Mouse (Mus musculus) small intestine, adult 2 months (tissue): Measurements from ENCODE around the gene Tpcn1. TPM values are rescaled to one million over a fixed set of nuclear protein-coding genes. Genes with fewer than 3 reads are reported as not detected.

Experiments used
- H3K27ac ChIP-seq: fragments of 200-500 bp; 2 replicates; pipeline ENCODE4 v1.5.1; 2012; ENCODE audit warnings: low read depth, low read length, control low read depth, inconsistent platforms; ENCODE audit not compliant: insufficient read depth
- H3K27me3 ChIP-seq: fragments of 200-500 bp; 2 replicates; pipeline ENCODE4 v1.6.1; 2012; ENCODE audit warnings: mild to moderate bottlenecking, moderate library complexity, low read length, inconsistent platforms; ENCODE audit not compliant: control insufficient read depth, insufficient read depth
- H3K36me3 ChIP-seq: fragments of 200-500 bp; 2 replicates; pipeline ENCODE4 v1.6.1; 2012; ENCODE audit warnings: mild to moderate bottlenecking, low read length, control low read depth, inconsistent platforms; ENCODE audit not compliant: control insufficient read depth, insufficient read depth
- H3K4me1 ChIP-seq: fragments of 200-500 bp; 2 replicates; pipeline ENCODE4 v1.6.1; 2012; ENCODE audit warnings: low read length, inconsistent platforms, mixed read lengths; ENCODE audit not compliant: control insufficient read depth, insufficient read depth, insufficient read length
- H3K4me3 ChIP-seq: fragments of 200-500 bp; 2 replicates; pipeline ENCODE4 v1.5.1; 2012; ENCODE audit warnings: low read depth, mild to moderate bottlenecking, control low read depth, inconsistent platforms, low read length, moderate library complexity
- CTCF ChIP-seq: fragments of 200-500 bp; IDR thresholded peaks from 2 replicates; pipeline ENCODE4 v1.5.1; 2012; ENCODE audit warnings: low read depth, mild to moderate bottlenecking, control low read depth, inconsistent platforms, low read length, moderate library complexity, mixed read lengths; ENCODE audit not compliant: insufficient replicate concordance, insufficient read length; ENCODE audit errors: extremely low read depth
- POLR2A ChIP-seq: fragments of 200-500 bp; IDR thresholded peaks from 2 replicates; pipeline ENCODE4 v1.6.1; 2012; ENCODE audit warnings: low read depth, mild to moderate bottlenecking, control low read depth, inconsistent platforms, low read length, moderate library complexity
- WGBS: fragments of 180-500 bp; shearing (Covaris S2); methylation state at CpG from one replicate; pipeline ENCODE4 v1.1.7; 2018; 5-methylcytosine and 5-hydroxymethylcytosine counted together
- polyA plus RNA-seq: library from polyadenylated mRNA; depleted of rRNA; stranded (reverse); fragments of >200 nt; gene quantifications from 2 replicates; pipeline ENCODE4 v1.2.3, GENCODE M21; 2012; rRNA removed

Tpcn1 gene
- polyA plus RNA-seq, 1 experiment = 115 TPM

GRCm38 (mm10) chr5:120493440-120493839, 95.0 kb downstream of the Tpcn1 start:
- Histone ChIP-seq H3K4me3 (no peak overlapping the region), H3K27me3 (no peaks in the 10 kb centered on the region), H3K27ac (no peak overlapping the region), H3K36me3 (no peaks in the 10 kb centered on the region; the same call in 1 of the 2 replicates), H3K4me1 (no peaks in the 10 kb centered on the region)
- WGBS = 95% methylated on average over 6 of the region's 6 CpGs
- no peak for TF ChIP-seq CTCF
- no peak for TF ChIP-seq POLR2A

GRCm38 (mm10) chr5:120492437-120492836, 96.0 kb downstream of the Tpcn1 start:
- H3K36me3 ChIP-seq = no peaks in the 10 kb centered on the region; the same call in 1 of the 2 replicates
- no peak overlapping the region for H3K27ac ChIP-seq
- WGBS = 79% methylated on average over 11 of the region's 11 CpGs
- TF ChIP-seq CTCF = no peak
- no peak for TF ChIP-seq POLR2A
- no peak overlapping the region for H3K4me3 ChIP-seq
- H3K4me1 ChIP-seq = peaks cover 3% of the 10 kb centered on the region; the same call in 1 of the 2 replicates
- no peaks in the 10 kb centered on the region for H3K27me3 ChIP-seq

GRCm38 (mm10) chr5:120490679-120491192, 97.7 kb downstream of the Tpcn1 start:
- WGBS = 69% methylated on average over 8 of the region's 8 CpGs
- Histone ChIP-seq H3K36me3 (peaks cover 6% of the 10 kb centered on the region; the same call in 1 of the 2 replicates), H3K27ac (no peak overlapping the region), H3K4me1 (peaks cover 6% of the 10 kb centered on the region; the same call in 1 of the 2 replicates), H3K27me3 (no peaks in the 10 kb centered on the region), H3K4me3 (no peak overlapping the region)
- TF ChIP-seq POLR2A = no peak
- no peak for TF ChIP-seq CTCF

- TF ChIP-seq CTCF = no peak
- WGBS = 47% methylated on average over 8 of the region's 8 CpGs
- no peak overlapping the region for H3K4me3 ChIP-seq
- no peaks in the 10 kb centered on the region for H3K27me3 ChIP-seq
- H3K27ac ChIP-seq = no peak overlapping the region
- peaks cover 6% of the 10 kb centered on the region; the same call in 1 of the 2 replicates for H3K36me3 ChIP-seq
- peaks cover 6% of the 10 kb centered on the region; the same call in 1 of the 2 replicates for H3K4me1 ChIP-seq
These were observed 100.6 kb downstream of the Tpcn1 start for GRCm38 (mm10) chr5:120487844-120488243.

Other genes with a start within 250 kb of the Tpcn1 start
- gene Lhx5, start 157.0 kb downstream of the Tpcn1 start, polyA plus RNA-seq = 0.38 TPM in 2 replicates
- gene Sdsl, start 115.9 kb downstream of the Tpcn1 start, polyA plus RNA-seq = 27.3 and 46.4 TPM in 2 replicates
- gene Sds, start 112.1 kb downstream of the Tpcn1 start, polyA plus RNA-seq = not detected in 2 replicates
- gene Plbd2, start 85.0 kb downstream of the Tpcn1 start, polyA plus RNA-seq = 19.9 and 24.3 TPM in 2 replicates
- gene Slc8b1, start 77.5 kb downstream of the Tpcn1 start, polyA plus RNA-seq = 8.0 and 12.1 TPM in 2 replicates
- 0.15 and 0.25 TPM in 2 replicates for gene Iqcd, start 343 bp upstream of the Tpcn1 start, polyA plus RNA-seq
- gene Rita1, start 23.9 kb upstream of the Tpcn1 start, polyA plus RNA-seq = 6.9 and 12.1 TPM in 2 replicates
- gene Ddx54, start 24.1 kb upstream of the Tpcn1 start, polyA plus RNA-seq = 23.1 and 44.6 TPM in 2 replicates
- gene Cfap73, start 45.6 kb upstream of the Tpcn1 start, polyA plus RNA-seq = not detected in 2 replicates
- gene Rasal1, start 60.1 kb upstream of the Tpcn1 start, polyA plus RNA-seq = 1.7 and 2.6 TPM in 2 replicates
- gene Dtx1, start 123.3 kb upstream of the Tpcn1 start, polyA plus RNA-seq = 18.1 and 31.1 TPM in 2 replicates
- gene Oas2, start 161.2 kb upstream of the Tpcn1 start, polyA plus RNA-seq = 2.9 and 7.4 TPM in 2 replicates
- gene Oas3, start 189.0 kb upstream of the Tpcn1 start, polyA plus RNA-seq = 9.6 and 94.5 TPM in 2 replicates
- 0.09 and 3.6 TPM in 2 replicates for gene Oas1e, start 206.9 kb upstream of the Tpcn1 start, polyA plus RNA-seq
- 1.2 and 1.4 TPM in 2 replicates for gene Oas1c, start 223.8 kb upstream of the Tpcn1 start, polyA plus RNA-seq